Mouse (Mus musculus): Measurements from ENCODE around the gene Mfsd4b5. TPM values are rescaled to one million over a fixed set of nuclear protein-coding genes. Genes with fewer than 3 reads are reported as not detected.
A peak's percentile ranks its signal among the peaks of the same experiment; 100 is the strongest.

The Mfsd4b5 gene
- polyA plus RNA-seq, 1 experiment = 249 TPM

GRCm38 (mm10) chr10:39912616-39913015, 73.8 kb downstream of the Mfsd4b5 start:
- Histone ChIP-seq H3K27me3 (replicated peaks; ENCODE audit: control insufficient read depth, insufficient read depth, low read length) (no peaks in the 10 kb centered on the region), H3K27ac (ENCODE audit: insufficient read depth, low read depth, low read length) (no peak overlapping the region), H3K4me1 (ENCODE audit: control insufficient read depth, insufficient read depth, low read length) (peaks cover 4% of the 10 kb centered on the region; the same call in 1 of the 2 replicates), H3K4me3 (ENCODE audit: insufficient read depth, low read depth, low read length) (no peak overlapping the region), H3K36me3 (ENCODE audit: control insufficient read depth, insufficient read depth, low read length) (no peaks in the 10 kb centered on the region)
- no peak for TF ChIP-seq POLR2A (IDR thresholded peaks at IDR 0.05; ENCODE audit: low read depth, low read length)
- no peak for TF ChIP-seq CTCF (conservative IDR thresholded peaks at IDR 0.05; ENCODE audit: insufficient read depth, insufficient read length, low read depth, low read length)
- DNase-seq = no peak

- DNase-seq = peak; percentile 56
- H3K36me3 ChIP-seq (ENCODE audit: control insufficient read depth, insufficient read depth, low read length) = no peaks in the 10 kb centered on the region
- H3K4me3 ChIP-seq (ENCODE audit: insufficient read depth, low read depth, low read length) = no peak overlapping the region
- 60% methylated on average over 13 of the region's 13 CpGs for WGBS
- peaks cover 16% of the 10 kb centered on the region; the same call in 1 of the 2 replicates for H3K4me1 ChIP-seq (ENCODE audit: control insufficient read depth, insufficient read depth, low read length)
- no peak for TF ChIP-seq POLR2A (IDR thresholded peaks at IDR 0.05; ENCODE audit: low read depth, low read length)
- no peak for TF ChIP-seq CTCF (conservative IDR thresholded peaks at IDR 0.05; ENCODE audit: insufficient read depth, insufficient read length, low read depth, low read length)
- H3K27me3 ChIP-seq (replicated peaks; ENCODE audit: control insufficient read depth, insufficient read depth, low read length) = no peaks in the 10 kb centered on the region
- H3K27ac ChIP-seq (ENCODE audit: insufficient read depth, low read depth, low read length) = peak overlapping the region; percentile 10; the same call in 1 of the 2 replicates
Observed at GRCm38 (mm10) chr10:39908768-39909441, 77.5 kb downstream of the Mfsd4b5 start.

Other genes starting within 250 kb of the Mfsd4b5 start
- 3.2 and 3.4 TPM in 2 replicates for gene Mfsd4b4, start 87.4 kb downstream of the Mfsd4b5 start, polyA plus RNA-seq (2012; rRNA removed)
- gene Mfsd4b2, start 59.7 kb downstream of the Mfsd4b5 start, polyA plus RNA-seq (2012; rRNA removed) = 0.38 and 0.53 TPM in 2 replicates
- 15.8 and 17.4 TPM in 2 replicates for gene Mfsd4b3, start 26.5 kb downstream of the Mfsd4b5 start, polyA plus RNA-seq (2012; rRNA removed)
- 81.5 and 102 TPM in 2 replicates for gene Mfsd4b1, start 38.6 kb upstream of the Mfsd4b5 start, polyA plus RNA-seq (2012; rRNA removed)
- 56.8 and 57.2 TPM in 2 replicates for gene Slc16a10, start 155.6 kb upstream of the Mfsd4b5 start, polyA plus RNA-seq (2012; rRNA removed)

Measured in kidney, adult 2 months (tissue).